Mouse (Mus musculus): ENCODE data around the gene Axin2. TPM values are rescaled to one million over a fixed set of nuclear protein-coding genes. Genes with fewer than 3 reads are reported as not detected.

The Axin2 gene
- polyA plus RNA-seq, 1 experiment, result 7.7 TPM

DNA sequence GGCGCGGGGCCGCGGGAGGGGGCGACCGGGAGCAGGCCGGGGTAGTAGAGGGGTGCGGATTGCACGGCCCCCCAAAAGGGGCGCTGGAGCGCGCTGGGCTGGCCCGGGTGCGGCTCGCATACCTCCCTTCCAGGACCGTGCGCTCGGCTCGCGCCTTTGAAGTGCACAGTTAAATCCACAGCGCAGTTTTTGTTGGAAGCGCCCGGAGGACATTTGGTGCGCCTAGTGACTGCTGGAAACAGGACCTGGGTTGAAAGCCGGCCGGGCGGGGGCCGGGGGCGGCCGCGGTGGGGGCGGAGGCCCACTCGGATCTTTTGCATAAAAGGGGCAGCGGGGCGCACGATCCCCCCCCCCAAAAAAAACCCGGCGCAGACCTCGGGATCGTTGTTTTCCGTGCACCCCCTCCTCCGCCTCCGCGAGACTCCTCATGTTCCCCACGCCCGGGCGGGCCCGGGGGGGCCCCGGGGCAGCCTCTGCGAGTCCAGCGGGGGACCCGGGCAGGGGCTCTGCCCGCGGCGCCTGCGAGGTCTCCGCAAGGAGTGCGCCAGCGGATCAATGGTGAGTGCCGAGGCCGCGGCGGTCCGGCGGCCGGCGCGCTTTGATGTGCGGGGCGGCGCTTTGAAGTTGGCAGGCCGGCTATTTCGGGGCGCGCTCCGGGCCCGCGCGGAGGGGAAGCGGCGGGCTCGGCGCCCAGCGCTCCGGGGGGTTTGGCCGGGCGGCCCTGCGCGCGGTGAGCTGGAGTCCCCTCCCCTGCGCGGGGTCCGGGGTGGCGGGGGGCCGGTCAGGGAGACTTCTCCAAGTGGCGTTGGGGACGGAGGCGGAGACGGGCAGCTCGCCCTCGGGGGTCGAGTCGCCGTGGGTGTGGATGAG is 722 bp downstream of the Axin2 start:
- TF ChIP-seq POLR2A (IDR thresholded peaks at IDR 0.05; ENCODE audit: low read depth, low read length) (no peak), CTCF (IDR thresholded peaks at IDR 0.05; ENCODE audit: borderline replicate concordance, insufficient read depth, low read length) (no peak)
- peak overlapping the region; percentile 64 for H3K4me3 ChIP-seq (ENCODE audit: insufficient read depth, low read length)
- no peaks in the 10 kb centered on the region for H3K4me1 ChIP-seq (ENCODE audit: control insufficient read depth, insufficient read depth, low read length)
- H3K27ac ChIP-seq (ENCODE audit: insufficient read depth, low read length), result peak overlapping the region; percentile 69; the same call in 1 of the 2 replicates

DNA sequence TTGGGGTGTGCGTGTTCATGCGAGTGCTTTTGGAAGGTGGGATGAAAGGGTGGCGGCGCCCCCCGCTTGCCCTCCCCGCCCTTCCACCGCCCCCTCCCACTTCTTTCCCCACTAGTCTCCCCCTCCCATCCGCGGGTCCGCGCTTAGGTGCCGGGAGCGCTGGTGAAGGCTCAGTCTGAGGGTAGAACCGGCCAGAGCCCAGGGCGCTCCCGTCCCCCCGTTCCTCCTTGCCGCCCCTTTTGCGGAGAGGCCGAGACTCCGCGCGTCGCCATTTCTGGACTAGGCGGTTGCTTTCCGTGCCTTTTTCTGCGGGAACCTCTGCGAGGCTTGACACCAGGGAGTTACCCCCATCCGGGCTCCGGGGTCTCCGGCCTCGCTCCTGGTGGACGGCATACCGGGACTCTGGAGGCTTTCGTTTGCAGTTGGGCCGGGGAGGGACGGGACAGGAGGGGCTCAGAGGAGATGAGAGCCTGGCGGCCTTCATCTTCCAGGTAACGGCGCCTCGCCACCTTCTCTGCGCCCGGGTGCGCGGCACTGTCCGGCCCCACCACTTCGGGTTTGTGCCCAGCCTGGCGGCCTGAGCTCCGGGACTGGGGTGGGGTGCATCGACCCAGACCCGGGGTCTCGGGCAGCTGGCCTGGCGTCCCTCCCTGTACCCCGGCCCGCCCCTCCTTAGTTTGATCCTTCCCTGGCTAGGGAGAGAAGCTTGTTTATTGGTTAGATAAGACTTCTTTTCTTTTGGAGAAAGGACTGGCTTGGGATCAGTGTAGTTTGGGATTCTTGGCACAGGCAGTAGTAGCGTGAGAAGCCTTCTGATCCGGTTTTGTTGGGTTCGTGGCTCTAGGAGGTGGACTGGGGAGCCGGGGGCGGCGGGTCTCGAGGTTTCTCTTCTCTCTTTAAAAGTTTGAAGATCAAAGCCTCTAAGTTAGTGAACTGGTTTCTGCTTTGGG is 1.6 kb downstream of the Axin2 start:
- H3K4me3 ChIP-seq (ENCODE audit: insufficient read depth, low read length), result peak overlapping the region; percentile 64
- H3K4me1 ChIP-seq (ENCODE audit: control insufficient read depth, insufficient read depth, low read length), result no peaks in the 10 kb centered on the region
- peak overlapping the region; percentile 4; the same call in 1 of the 2 replicates for H3K27ac ChIP-seq (ENCODE audit: insufficient read depth, low read length)
- TF ChIP-seq CTCF (IDR thresholded peaks at IDR 0.05; ENCODE audit: borderline replicate concordance, insufficient read depth, low read length), result no peak
- TF ChIP-seq POLR2A (IDR thresholded peaks at IDR 0.05; ENCODE audit: low read depth, low read length), result no peak

GRCm38 (mm10) chr11:108922511-108923187 is 2.5 kb downstream of the Axin2 start:
- H3K4me3 ChIP-seq (ENCODE audit: insufficient read depth, low read length), result peak overlapping the region; percentile 64
- no peaks in the 10 kb centered on the region for H3K4me1 ChIP-seq (ENCODE audit: control insufficient read depth, insufficient read depth, low read length)
- H3K27ac ChIP-seq (ENCODE audit: insufficient read depth, low read length), result no peak overlapping the region
- TF ChIP-seq CTCF (IDR thresholded peaks at IDR 0.05; ENCODE audit: borderline replicate concordance, insufficient read depth, low read length) (no peak), POLR2A (IDR thresholded peaks at IDR 0.05; ENCODE audit: low read depth, low read length) (no peak)

- H3K4me3 ChIP-seq (ENCODE audit: insufficient read depth, low read length), result peak overlapping the region; percentile 8
- H3K27ac ChIP-seq (ENCODE audit: insufficient read depth, low read length), result no peak overlapping the region
- TF ChIP-seq POLR2A (IDR thresholded peaks at IDR 0.05; ENCODE audit: low read depth, low read length), result no peak
- TF ChIP-seq CTCF (IDR thresholded peaks at IDR 0.05; ENCODE audit: borderline replicate concordance, insufficient read depth, low read length), result no peak
- no peaks in the 10 kb centered on the region for H3K4me1 ChIP-seq (ENCODE audit: control insufficient read depth, insufficient read depth, low read length)
These were observed 3.0 kb downstream of the Axin2 start for GRCm38 (mm10) chr11:108923188-108923575.

DNA sequence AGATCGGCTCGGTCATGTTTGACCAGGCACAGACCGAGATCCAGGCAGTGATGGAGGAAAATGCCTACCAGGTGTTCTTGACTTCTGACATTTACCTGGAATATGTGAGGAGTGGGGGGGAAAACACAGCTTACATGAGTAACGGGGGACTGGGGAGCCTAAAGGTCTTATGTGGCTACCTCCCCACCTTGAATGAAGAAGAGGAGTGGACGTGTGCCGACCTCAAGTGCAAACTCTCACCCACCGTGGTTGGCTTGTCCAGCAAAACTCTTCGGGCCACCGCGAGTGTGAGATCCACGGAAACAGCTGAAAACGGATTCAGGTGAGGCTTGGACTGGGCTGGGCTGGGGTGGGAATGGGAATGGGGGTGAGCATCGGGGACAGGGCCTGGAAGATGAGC is 3.6 kb downstream of the Axin2 start:
- H3K4me1 ChIP-seq (ENCODE audit: control insufficient read depth, insufficient read depth, low read length), result no peaks in the 10 kb centered on the region
- H3K4me3 ChIP-seq (ENCODE audit: insufficient read depth, low read length), result no peak overlapping the region
- no peak overlapping the region for H3K27ac ChIP-seq (ENCODE audit: insufficient read depth, low read length)
- no peak for TF ChIP-seq POLR2A (IDR thresholded peaks at IDR 0.05; ENCODE audit: low read depth, low read length)
- no peak for TF ChIP-seq CTCF (IDR thresholded peaks at IDR 0.05; ENCODE audit: borderline replicate concordance, insufficient read depth, low read length)

- H3K4me1 ChIP-seq (ENCODE audit: control insufficient read depth, insufficient read depth, low read length), result no peaks in the 10 kb centered on the region
- H3K27ac ChIP-seq (ENCODE audit: insufficient read depth, low read length), result no peak overlapping the region
- no peak overlapping the region for H3K4me3 ChIP-seq (ENCODE audit: insufficient read depth, low read length)
- TF ChIP-seq CTCF (IDR thresholded peaks at IDR 0.05; ENCODE audit: borderline replicate concordance, insufficient read depth, low read length), result no peak
- no peak for TF ChIP-seq POLR2A (IDR thresholded peaks at IDR 0.05; ENCODE audit: low read depth, low read length)
These were observed 4.2 kb downstream of the Axin2 start for GRCm38 (mm10) chr11:108924346-108924745.

GRCm38 (mm10) chr11:108925202-108925601 is 5.1 kb downstream of the Axin2 start:
- Histone ChIP-seq H3K27ac (ENCODE audit: insufficient read depth, low read length) (no peak overlapping the region), H3K4me3 (ENCODE audit: insufficient read depth, low read length) (no peak overlapping the region), H3K4me1 (ENCODE audit: control insufficient read depth, insufficient read depth, low read length) (no peaks in the 10 kb centered on the region)
- TF ChIP-seq POLR2A (IDR thresholded peaks at IDR 0.05; ENCODE audit: low read depth, low read length) (no peak), CTCF (IDR thresholded peaks at IDR 0.05; ENCODE audit: borderline replicate concordance, insufficient read depth, low read length) (peak; percentile 74; the same call in 1 of the 2 replicates)

GRCm38 (mm10) chr11:108925826-108926225 is 5.7 kb downstream of the Axin2 start:
- H3K4me3 ChIP-seq (ENCODE audit: insufficient read depth, low read length), result no peak overlapping the region
- no peak overlapping the region for H3K27ac ChIP-seq (ENCODE audit: insufficient read depth, low read length)
- TF ChIP-seq CTCF (IDR thresholded peaks at IDR 0.05; ENCODE audit: borderline replicate concordance, insufficient read depth, low read length) (no peak), POLR2A (IDR thresholded peaks at IDR 0.05; ENCODE audit: low read depth, low read length) (no peak)
- H3K4me1 ChIP-seq (ENCODE audit: control insufficient read depth, insufficient read depth, low read length), result no peaks in the 10 kb centered on the region

Data from embryonic fibroblast, embryonic 13.5 days (primary cell).